Mouse (Mus musculus) gastrocnemius, adult 18-20 months (tissue): ENCODE data around the gene Ghrhr. TPM values are rescaled to one million over a fixed set of nuclear protein-coding genes. Genes with fewer than 3 reads are reported as not detected.

Source experiments
- DNase-seq: peaks from one replicate; pipeline ENCODE4 v3.0.0; 2021; ENCODE audit warnings: low spot score
- long read RNA-seq, 2 experiments: library from polyadenylated mRNA; stranded (forward); transcript quantifications; one replicate each; pipeline ENCODE4 v2.0.0; 2021
- total RNA-seq, 2 experiments: library from RNA; stranded (reverse); gene quantifications; 2 replicates each; pipeline ENCODE4 v1.2.3; 2021

Gene Ghrhr
- total RNA-seq, result not detected
- long read RNA-seq, experiment 1, result 0 reads
- long read RNA-seq, experiment 2, result 0 reads

GRCm38 (mm10) chr6:55376076-55376475 is at the start of gene Ghrhr:
Gene Ghrhr (plus strand): TSS chr6:55376295.
- DNase-seq, result no peak

- no peak for DNase-seq
Measured at GRCm38 (mm10) chr6:55326299-55326698, 49.8 kb upstream of the Ghrhr start.

GRCm38 (mm10) chr6:55327326-55327725 is 48.8 kb upstream of the Ghrhr start:
- DNase-seq, result no peak

GRCm38 (mm10) chr6:55328179-55328578 is 47.9 kb upstream of the Ghrhr start:
- DNase-seq, result no peak

GRCm38 (mm10) chr6:55331315-55331714 is 44.8 kb upstream of the Ghrhr start:
- DNase-seq, result no peak

GRCm38 (mm10) chr6:55332100-55332772 is 43.9 kb upstream of the Ghrhr start:
- no peak for DNase-seq

GRCm38 (mm10) chr6:55332773-55333109 is 43.4 kb upstream of the Ghrhr start:
- no peak for DNase-seq

GRCm38 (mm10) chr6:55335989-55336514 is 40.0 kb upstream of the Ghrhr start, which contains the start of gene Aqp1:
Gene Aqp1 (plus strand): TSS chr6:55336432.
- peak; percentile 54 for DNase-seq

GRCm38 (mm10) chr6:55337242-55337641 is 38.9 kb upstream of the Ghrhr start:
- DNase-seq, result no peak

- no peak for DNase-seq
Measured at GRCm38 (mm10) chr6:55338077-55338476, 38.0 kb upstream of the Ghrhr start.

GRCm38 (mm10) chr6:55338934-55339825 is 36.9 kb upstream of the Ghrhr start:
- DNase-seq, result no peak

- DNase-seq, result no peak
Measured at GRCm38 (mm10) chr6:55341688-55342087, 34.4 kb upstream of the Ghrhr start.

- DNase-seq, result no peak
Measured at GRCm38 (mm10) chr6:55342328-55342727, 33.8 kb upstream of the Ghrhr start.

GRCm38 (mm10) chr6:55343446-55343845 is 32.6 kb upstream of the Ghrhr start:
- no peak for DNase-seq

GRCm38 (mm10) chr6:55344291-55345016 is 31.6 kb upstream of the Ghrhr start:
- no peak for DNase-seq

GRCm38 (mm10) chr6:55345264-55345663 is 30.8 kb upstream of the Ghrhr start:
- DNase-seq, result no peak

GRCm38 (mm10) chr6:55346491-55346890 is 29.6 kb upstream of the Ghrhr start:
- DNase-seq, result no peak

- DNase-seq, result no peak
Measured at GRCm38 (mm10) chr6:55347711-55348571, 28.2 kb upstream of the Ghrhr start.

- DNase-seq, result no peak
Measured at GRCm38 (mm10) chr6:55349231-55349630, 26.9 kb upstream of the Ghrhr start.

GRCm38 (mm10) chr6:55350383-55350952 is 25.6 kb upstream of the Ghrhr start:
- no peak for DNase-seq
